Mouse (Mus musculus) liver, adult 2 months (tissue): ENCODE results near the gene Asphd1.

ENCODE experiments used
- CTCF ChIP-seq: fragments of 200-500 bp; IDR thresholded peaks from 2 replicates; pipeline ENCODE4 v1.5.1; 2011; ENCODE audit warnings: low read depth, low read length, control low read depth
- POLR2A ChIP-seq: fragments of 200-500 bp; IDR thresholded peaks from 2 replicates; pipeline ENCODE4 v1.6.1; 2011; ENCODE audit warnings: low read length, control low read depth; ENCODE audit not compliant: insufficient read depth; ENCODE audit errors: extremely low read depth

- TF ChIP-seq CTCF: no peak
- TF ChIP-seq POLR2A: no peak
Measured at GRCm38 (mm10) chr7:126919973-126920372, 29.4 kb downstream of the Asphd1 start.
